Mouse (Mus musculus) MEL (cell line): ENCODE data around the gene Zfp276. TPM values are rescaled to one million over a fixed set of nuclear protein-coding genes. Genes with fewer than 3 reads are reported as not detected.

Source experiments
- DNase-seq: peaks from one replicate; pipeline ENCODE4 v3.0.0; 2011; ENCODE audit warnings: low read depth, low spot score
- H3K27ac ChIP-seq: 2 replicates; pipeline ENCODE4 v1.5.1; 2012; ENCODE audit warnings: low read depth, mild to moderate bottlenecking, control low read depth, low read length, moderate library complexity; ENCODE audit not compliant: control insufficient read depth
- H3K27me3 ChIP-seq, 2 experiments: fragments of 150-350 bp in 1 of 2; sonication (generic) in 1 of 2; 2 replicates each; pipeline ENCODE4 v1.6.1; 2012; ENCODE audit warnings: low read length in 2 of 2, mild to moderate bottlenecking in 2 of 2, improper control_type of control experiment in 1 of 2, moderate library complexity in 1 of 2; ENCODE audit not compliant: insufficient read depth in 2 of 2, control insufficient read depth in 1 of 2
- H3K36me3 ChIP-seq, 2 experiments: 2 replicates each; pipeline ENCODE4 v1.6.1; 2012 to 2014; ENCODE audit warnings: low read length in 2 of 2, improper control_type of control experiment in 1 of 2, inconsistent platforms in 1 of 2, mild to moderate bottlenecking in 1 of 2; ENCODE audit not compliant: insufficient read depth in 2 of 2, control insufficient read depth in 1 of 2
- H3K4me1 ChIP-seq, 2 experiments: fragments of 150-350 bp in 1 of 2; sonication (generic) in 1 of 2; 2 replicates each; pipeline ENCODE4 v1.6.1; 2012; ENCODE audit warnings: low read length in 2 of 2, improper control_type of control experiment in 1 of 2, mild to moderate bottlenecking in 1 of 2; ENCODE audit not compliant: insufficient read depth in 2 of 2, control insufficient read depth in 1 of 2
- H3K4me3 ChIP-seq, 2 experiments: fragments of 150-350 bp in 1 of 2; sonication (generic) in 1 of 2; 2 replicates each; pipeline ENCODE4 v1.5.1; 2012; ENCODE audit warnings: low read depth in 2 of 2, low read length in 2 of 2, mild to moderate bottlenecking in 2 of 2, moderate library complexity in 2 of 2, control low read depth in 1 of 2, improper control_type of control experiment in 1 of 2; ENCODE audit not compliant: control insufficient read depth in 1 of 2, insufficient read depth in 1 of 2
- H3K79me2 ChIP-seq: 2 replicates; pipeline ENCODE4 v1.6.1; 2012; ENCODE audit warnings: mild to moderate bottlenecking, low read length, moderate library complexity; ENCODE audit not compliant: control insufficient read depth, poor library complexity, insufficient read depth
- H3K9ac ChIP-seq: 2 replicates; pipeline ENCODE4 v1.6.1; 2012; ENCODE audit warnings: low read depth, mild to moderate bottlenecking, control low read depth, low read length, moderate library complexity; ENCODE audit not compliant: control insufficient read depth, poor library complexity, severe bottlenecking
- H3K9me3 ChIP-seq: fragments of 150-350 bp; sonication (generic); replicated peaks from 2 replicates; pipeline ENCODE4 v1.6.1; 2012; ENCODE audit warnings: mild to moderate bottlenecking, low read length, improper control_type of control experiment, moderate library complexity; ENCODE audit not compliant: insufficient read depth
- BHLHE40 ChIP-seq: IDR thresholded peaks from 2 replicates; pipeline ENCODE4 v1.6.1; 2012; ENCODE audit warnings: low read depth, mild to moderate bottlenecking, inconsistent platforms, low read length, improper control_type of control experiment, borderline replicate concordance
- CTCF ChIP-seq, 3 experiments: IDR thresholded peaks in 2 of 3; conservative IDR thresholded peaks in 1 of 3; 2 replicates each; pipeline ENCODE4 v1.5.1; 2011 to 2012; ENCODE audit warnings: low read length in 3 of 3, low read depth in 2 of 3, mild to moderate bottlenecking in 2 of 3, improper control_type of control experiment in 1 of 3, inconsistent platforms in 1 of 3, mixed read lengths in 1 of 3, moderate library complexity in 1 of 3; ENCODE audit not compliant: control insufficient read depth in 1 of 3, insufficient read depth in 1 of 3, poor library complexity in 1 of 3, severe bottlenecking in 1 of 3
- ELF1 ChIP-seq: IDR thresholded peaks from 2 replicates; pipeline ENCODE4 v1.6.1; 2014; ENCODE audit warnings: low read depth, mild to moderate bottlenecking, inconsistent platforms, low read length, improper control_type of control experiment, moderate library complexity
- HCFC1 ChIP-seq: IDR thresholded peaks from 2 replicates; pipeline ENCODE4 v1.6.1; 2012; ENCODE audit warnings: low read depth, mild to moderate bottlenecking, inconsistent platforms, low read length, improper control_type of control experiment, moderate library complexity
- MAX ChIP-seq: IDR thresholded peaks from 2 replicates; pipeline ENCODE4 v1.6.1; 2011; ENCODE audit warnings: low read length, improper control_type of control experiment
- MEF2A ChIP-seq: IDR thresholded peaks from 2 replicates; pipeline ENCODE4 v1.6.1; 2014; ENCODE audit warnings: low read depth, mild to moderate bottlenecking, inconsistent platforms, low read length, improper control_type of control experiment; ENCODE audit not compliant: poor library complexity, insufficient replicate concordance, severe bottlenecking; ENCODE audit errors: extremely low read depth
- MYC ChIP-seq: IDR thresholded peaks from 2 replicates; pipeline ENCODE4 v1.6.1; 2011; ENCODE audit warnings: low read depth, mild to moderate bottlenecking, low read length, improper control_type of control experiment, moderate library complexity
- NRF1 ChIP-seq: IDR thresholded peaks from 2 replicates; pipeline ENCODE4 v1.6.1; 2014; ENCODE audit warnings: low read depth, mild to moderate bottlenecking, inconsistent platforms, low read length, improper control_type of control experiment, moderate library complexity; ENCODE audit not compliant: poor library complexity, insufficient read depth, severe bottlenecking
- POLR2A ChIP-seq, 2 experiments: IDR thresholded peaks; 2 replicates each; pipeline ENCODE4 v1.6.1; 2011 to 2012; ENCODE audit warnings: low read length in 2 of 2, mild to moderate bottlenecking in 2 of 2, control low read depth in 1 of 2, improper control_type of control experiment in 1 of 2, low read depth in 1 of 2, moderate library complexity in 1 of 2; ENCODE audit not compliant: control insufficient read depth in 1 of 2, insufficient read depth in 1 of 2, poor library complexity in 1 of 2
- SIN3A ChIP-seq: IDR thresholded peaks from 2 replicates; pipeline ENCODE4 v1.6.1; 2012; ENCODE audit warnings: low read length, improper control_type of control experiment, inconsistent platforms
- TBP ChIP-seq: IDR thresholded peaks from 2 replicates; pipeline ENCODE4 v1.8.0; 2011; ENCODE audit warnings: low read depth, low read length, improper control_type of control experiment
- UBTF ChIP-seq: IDR thresholded peaks from 2 replicates; pipeline ENCODE4 v1.6.1; 2012; ENCODE audit warnings: low read depth, mild to moderate bottlenecking, inconsistent platforms, low read length, improper control_type of control experiment, moderate library complexity, borderline replicate concordance; ENCODE audit not compliant: insufficient read depth
- ZMIZ1 ChIP-seq: IDR thresholded peaks from 2 replicates; pipeline ENCODE4 v1.6.1; 2012; ENCODE audit warnings: low read depth, mild to moderate bottlenecking, inconsistent platforms, low read length, improper control_type of control experiment, moderate library complexity
- polyA plus RNA-seq, 2 experiments: library from polyadenylated mRNA; stranded (reverse) in 1 of 2; unstranded in 1 of 2; fragments of >175 nt in 1 of 2; fragments of >200 nt in 1 of 2; gene quantifications; 2 replicates each; pipeline versions ENCODE4 v1.2.1 to v1.2.4; 2012; ENCODE audit warnings: low replicate concordance in 2 of 2, low read depth in 1 of 2; ENCODE audit not compliant: insufficient read length in 2 of 2, insufficient read depth in 1 of 2, missing spikeins in 1 of 2
- total RNA-seq: library from RNA; depleted of rRNA; stranded (reverse); fragments of 300-350 nt; gene quantifications from 2 replicates; pipeline ENCODE4 v1.2.3, GENCODE M21; 2012

Gene Zfp276
- total and polyA plus RNA-seq, 3 experiments = 16.0 to 19.2 TPM; not detected in 1

DNA sequence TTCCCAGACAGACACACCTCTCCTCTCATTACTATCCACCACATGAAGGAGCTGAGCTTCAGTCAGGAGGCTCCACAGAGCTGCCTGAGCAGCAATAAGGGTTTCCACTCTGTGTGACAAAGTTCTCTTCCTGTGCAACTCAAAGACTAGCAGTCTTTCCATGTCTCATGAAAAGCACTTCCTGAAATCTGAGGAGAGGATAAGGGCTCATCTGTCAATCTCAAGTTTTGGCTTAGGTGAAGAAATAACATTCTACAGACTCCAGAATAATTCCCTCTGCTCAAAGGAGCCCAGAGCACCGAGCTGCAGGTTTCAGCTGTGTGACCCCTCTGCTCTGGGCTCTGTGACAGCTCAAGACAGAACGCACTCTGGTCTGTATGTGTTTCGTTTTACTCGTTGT is 1.1 kb upstream of the Zfp276 start:
- TF ChIP-seq ELF1 (peak; percentile 76; the same call in 1 of the 2 replicates), TBP (0 out of 2 replicates have a peak, but pooled peaks have one; percentile 19), MYC (no peak)
- peak overlapping the region; percentile 70 to 86; a peak in 3 of 4 replicates for H3K4me3 ChIP-seq
- DNase-seq = peak; percentile 66
- peaks cover 0 to 12% of the 10 kb centered on the region in 2 experiments; a peak in 2 of 4 replicates for H3K36me3 ChIP-seq
- peaks cover 0 to 26% of the 10 kb centered on the region in 2 experiments; a peak in 2 of 4 replicates for H3K4me1 ChIP-seq
- H3K27ac ChIP-seq = no peak overlapping the region; the same call in 1 of the 2 replicates
- H3K27me3 ChIP-seq = no peaks in the 10 kb centered on the region
- H3K9me3 ChIP-seq = no peaks in the 10 kb centered on the region
- H3K9ac ChIP-seq = peak overlapping the region; percentile 96
- H3K79me2 ChIP-seq = peaks cover 13% of the 10 kb centered on the region

DNA sequence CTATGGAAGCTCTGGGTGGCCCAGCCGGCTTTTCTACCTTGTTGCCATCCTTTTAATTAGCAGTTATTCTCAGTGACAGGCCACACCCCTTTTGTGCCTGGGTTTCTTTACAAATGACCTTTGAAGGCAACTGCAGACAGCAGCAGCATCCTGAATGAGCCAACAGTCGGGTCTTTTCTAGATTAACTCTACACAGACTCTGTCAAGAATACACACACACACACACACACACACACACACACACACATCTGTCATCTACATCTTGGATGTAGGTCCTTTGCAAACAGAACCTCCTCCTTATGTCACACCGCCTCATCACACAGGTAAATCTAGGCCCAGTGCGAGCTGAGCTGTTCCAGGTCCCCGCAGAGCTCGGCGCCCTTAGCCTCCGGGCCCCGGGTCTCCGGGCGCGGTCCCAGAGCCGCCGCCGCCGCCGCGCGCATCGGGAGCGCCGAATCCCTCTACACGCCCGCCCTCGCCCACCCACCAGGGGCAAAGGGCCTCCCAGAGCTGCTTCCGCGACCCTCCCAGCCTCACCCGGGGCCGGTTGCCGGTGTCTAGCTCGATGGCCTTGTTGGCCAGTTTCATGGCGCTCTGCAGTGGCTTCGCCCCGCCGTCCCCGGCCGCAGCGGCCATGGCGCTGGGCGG is 420 bp upstream of the Zfp276 start:
- Histone ChIP-seq H3K4me3 (peak overlapping the region; percentile 70 to 86), H3K27me3 (no peaks in the 10 kb centered on the region)
- DNase-seq = peak; percentile 60
- TF ChIP-seq POLR2A (IDR thresholded peaks at IDR 0.05; ENCODE audit: control insufficient read depth in 1 of 2, insufficient read depth in 1 of 2, low read depth in 1 of 2, low read length in 2 of 2, poor library complexity in 1 of 2) (peak; percentile 43 to 45; a peak in 2 of 4 replicates), SIN3A (0 out of 2 replicates have a peak, but pooled peaks have one; percentile 39), ZMIZ1 (peak; percentile 19; the same call in 1 of the 2 replicates), HCFC1 (no peak; the same call in 1 of the 2 replicates)
- TF ChIP-seq, all 39 proteins: peak for 3
- H3K27ac ChIP-seq = peak overlapping the region; percentile 29; the same call in 1 of the 2 replicates
- peaks cover 0 to 22% of the 10 kb centered on the region in 2 experiments; a peak in 2 of 4 replicates for H3K4me1 ChIP-seq
- peak overlapping the region; percentile 96 for H3K9ac ChIP-seq
- peaks cover 13% of the 10 kb centered on the region for H3K79me2 ChIP-seq
- H3K9me3 ChIP-seq = no peaks in the 10 kb centered on the region
- H3K36me3 ChIP-seq = peaks cover 0 to 12% of the 10 kb centered on the region in 2 experiments; a peak in 2 of 4 replicates

- Histone ChIP-seq H3K79me2 (peaks cover 13% of the 10 kb centered on the region), H3K9ac (peak overlapping the region; percentile 89), H3K4me3 (peak overlapping the region; percentile 84 to 98), H3K36me3 (peaks cover 0 to 9% of the 10 kb centered on the region in 2 experiments; a peak in 2 of 4 replicates), H3K27me3 (no peaks in the 10 kb centered on the region), H3K9me3 (no peaks in the 10 kb centered on the region), H3K27ac (no peak overlapping the region), H3K4me1 (peaks cover 0 to 16% of the 10 kb centered on the region in 2 experiments; a peak in 2 of 4 replicates)
- DNase-seq = peak; percentile 54
- TF ChIP-seq CTCF (IDR thresholded peaks at IDR 0.05 in 2 of 3, conservative IDR thresholded peaks at IDR 0.05 in 1 of 3; ENCODE audit: control insufficient read depth in 1 of 3, insufficient read depth in 1 of 3, low read depth in 2 of 3, low read length in 3 of 3, poor library complexity in 1 of 3, severe bottlenecking in 1 of 3) = peak in 2 of 3 experiments; percentile 15 to 19; a peak in 3 of 6 replicates
- no peak for TF ChIP-seq UBTF
- no peak for TF ChIP-seq MYC
- TF ChIP-seq MAX = no peak
- no peak for TF ChIP-seq ELF1
- no peak for TF ChIP-seq NRF1
- TF ChIP-seq BHLHE40 = no peak
- no peak for TF ChIP-seq MEF2A
Measured at GRCm38 (mm10) chr8:123255170-123255569, 1.2 kb downstream of the Zfp276 start.
